Mouse (Mus musculus) forebrain, postnatal 0 days (tissue): ENCODE measurements around the gene Slc7a5. TPM values are rescaled to one million over a fixed set of nuclear protein-coding genes. Genes with fewer than 3 reads are reported as not detected.

ENCODE experiments used
- ATAC-seq: fragments of 200-750 bp; cut with Nextera tagmentation; 2 replicates; pipeline ENCODE4 v1.8.0; 2017; ENCODE audit warnings: mild to moderate bottlenecking, moderate library complexity
- DNase-seq: peaks from one replicate; pipeline ENCODE4 v3.0.0-alpha.2; 2015
- H3K27ac ChIP-seq: fragments of 300-500 bp; sonication (generic); 2 replicates; pipeline ENCODE4 v1.5.1; 2014; ENCODE audit warnings: low read depth, mild to moderate bottlenecking, antibody characterized with exemption, low read length, moderate library complexity, mixed read lengths
- H3K27me3 ChIP-seq: fragments of 300-500 bp; sonication (generic); 2 replicates; pipeline ENCODE4 v1.6.1; 2014; ENCODE audit warnings: mild to moderate bottlenecking, low read length, mixed read lengths; ENCODE audit not compliant: insufficient read depth
- H3K36me3 ChIP-seq: fragments of 300-500 bp; sonication (generic); 2 replicates; pipeline ENCODE4 v1.6.1; 2014; ENCODE audit warnings: mild to moderate bottlenecking, moderate library complexity; ENCODE audit not compliant: insufficient read depth
- H3K4me1 ChIP-seq: fragments of 300-500 bp; sonication (generic); 2 replicates; pipeline ENCODE4 v1.6.1; 2014; ENCODE audit warnings: antibody characterized with exemption; ENCODE audit not compliant: insufficient read depth
- H3K4me2 ChIP-seq: fragments of 300-500 bp; sonication (generic); 2 replicates; pipeline ENCODE4 v1.6.1; 2014; ENCODE audit warnings: low read depth, mild to moderate bottlenecking, moderate library complexity
- H3K4me3 ChIP-seq: fragments of 300-500 bp; sonication (generic); 2 replicates; pipeline ENCODE4 v1.5.1; 2014; ENCODE audit warnings: low read depth, low read length, mixed read lengths
- H3K9ac ChIP-seq: fragments of 300-500 bp; sonication (generic); 2 replicates; pipeline ENCODE4 v1.6.1; 2014; ENCODE audit warnings: mild to moderate bottlenecking
- H3K9me3 ChIP-seq: fragments of 300-500 bp; sonication (generic); 2 replicates; pipeline ENCODE4 v1.6.1; 2016; ENCODE audit warnings: low read length
- CTCF ChIP-seq: sonication (generic); IDR thresholded peaks from 2 replicates; pipeline ENCODE4 v1.5.1; 2016; ENCODE audit warnings: antibody characterized with exemption, control low read depth, low read depth
- WGBS: fragments of 180-500 bp; shearing (Covaris S2); extraction: QIAGEN DNeasy Blood & Tissue Kit; methylation state at CpG from one replicate; pipeline ENCODE4 v1.1.7; 2014; 5-methylcytosine and 5-hydroxymethylcytosine counted together
- polyA plus RNA-seq: library from polyadenylated mRNA; unstranded; fragments of >200 nt; fragmentation: Nextera tagmentation; extraction: Ambion mirVana; gene quantifications from 2 replicates; pipeline ENCODE4 v1.2.1, GENCODE M21; 2015
- total RNA-seq: library from RNA; depleted of rRNA; stranded (reverse); fragments of >200 nt; gene quantifications from 2 replicates; pipeline ENCODE4 v1.2.3, GENCODE M21; 2014; rRNA removed

Slc7a5 gene
- total and polyA plus RNA-seq, 2 experiments from 2014 or later = 67.9 to 99.4 TPM

DNA sequence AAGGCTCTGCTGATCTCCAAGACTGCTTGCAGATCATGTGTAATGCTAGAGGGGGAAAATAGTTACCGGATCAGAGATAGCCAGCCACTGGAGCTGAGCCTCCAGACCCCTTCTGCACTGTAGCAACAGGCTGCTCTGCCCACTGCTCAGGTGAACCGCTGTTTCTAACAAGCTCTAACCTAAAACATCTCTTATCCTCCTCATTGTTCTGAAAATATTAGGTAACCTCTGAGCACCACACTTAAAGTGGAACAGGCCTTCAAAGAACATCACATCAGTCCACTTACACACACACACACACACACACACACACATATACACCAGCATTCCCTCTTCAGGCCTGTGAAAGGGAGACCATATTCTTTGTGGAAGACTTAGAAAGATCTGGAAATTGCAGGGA lies 75.4 kb downstream of the Slc7a5 start:
- WGBS = 73% methylated on average over 2 of the region's 2 CpGs
- ATAC-seq = no peak
- H3K9ac ChIP-seq = no peak overlapping the region

More for the DNA sequence above, 75.4 kb downstream of the Slc7a5 start:
- Histone ChIP-seq H3K36me3 (no peaks in the 10 kb centered on the region), H3K9me3 (no peaks in the 10 kb centered on the region), H3K27me3 (no peaks in the 10 kb centered on the region), H3K4me3 (no peak overlapping the region), H3K4me2 (no peak overlapping the region), H3K27ac (peak overlapping the region; percentile 42; the same call in 1 of the 2 replicates), H3K4me1 (peaks cover 9% of the 10 kb centered on the region)
- no peak for DNase-seq
- TF ChIP-seq CTCF = no peak

Other genes with a start within 250 kb of the Slc7a5 start
- gene Jph3, start 178.1 kb downstream of the Slc7a5 start, total RNA-seq = 64.2 and 65.8 TPM in 2 replicates
- 123 and 127 TPM in 2 replicates for gene Jph3, start 178.1 kb downstream of the Slc7a5 start, polyA plus RNA-seq
- 46.1 and 51.4 TPM in 2 replicates for gene Klhdc4, start 78.1 kb downstream of the Slc7a5 start, total RNA-seq
- gene Klhdc4, start 78.1 kb downstream of the Slc7a5 start, polyA plus RNA-seq = 40.1 and 40.3 TPM in 2 replicates
- 0.23 TPM in 1 of 2 replicates, not detected in the other for gene Car5a, start 37.2 kb upstream of the Slc7a5 start, total RNA-seq
- gene Car5a, start 37.2 kb upstream of the Slc7a5 start, polyA plus RNA-seq = 0.48 and 0.52 TPM in 2 replicates
- gene Banp, start 42.1 kb upstream of the Slc7a5 start, total RNA-seq = 37.9 and 44.1 TPM in 2 replicates
- gene Banp, start 42.1 kb upstream of the Slc7a5 start, polyA plus RNA-seq = 29.3 and 30.0 TPM in 2 replicates